Mouse (Mus musculus): ENCODE results near the gene Madcam1. TPM values are rescaled to one million over a fixed set of nuclear protein-coding genes. Genes with fewer than 3 reads are reported as not detected.

Madcam1 gene
- total and polyA plus RNA-seq, 3 experiments: 61.9 to 171 (median 110) TPM

DNA sequence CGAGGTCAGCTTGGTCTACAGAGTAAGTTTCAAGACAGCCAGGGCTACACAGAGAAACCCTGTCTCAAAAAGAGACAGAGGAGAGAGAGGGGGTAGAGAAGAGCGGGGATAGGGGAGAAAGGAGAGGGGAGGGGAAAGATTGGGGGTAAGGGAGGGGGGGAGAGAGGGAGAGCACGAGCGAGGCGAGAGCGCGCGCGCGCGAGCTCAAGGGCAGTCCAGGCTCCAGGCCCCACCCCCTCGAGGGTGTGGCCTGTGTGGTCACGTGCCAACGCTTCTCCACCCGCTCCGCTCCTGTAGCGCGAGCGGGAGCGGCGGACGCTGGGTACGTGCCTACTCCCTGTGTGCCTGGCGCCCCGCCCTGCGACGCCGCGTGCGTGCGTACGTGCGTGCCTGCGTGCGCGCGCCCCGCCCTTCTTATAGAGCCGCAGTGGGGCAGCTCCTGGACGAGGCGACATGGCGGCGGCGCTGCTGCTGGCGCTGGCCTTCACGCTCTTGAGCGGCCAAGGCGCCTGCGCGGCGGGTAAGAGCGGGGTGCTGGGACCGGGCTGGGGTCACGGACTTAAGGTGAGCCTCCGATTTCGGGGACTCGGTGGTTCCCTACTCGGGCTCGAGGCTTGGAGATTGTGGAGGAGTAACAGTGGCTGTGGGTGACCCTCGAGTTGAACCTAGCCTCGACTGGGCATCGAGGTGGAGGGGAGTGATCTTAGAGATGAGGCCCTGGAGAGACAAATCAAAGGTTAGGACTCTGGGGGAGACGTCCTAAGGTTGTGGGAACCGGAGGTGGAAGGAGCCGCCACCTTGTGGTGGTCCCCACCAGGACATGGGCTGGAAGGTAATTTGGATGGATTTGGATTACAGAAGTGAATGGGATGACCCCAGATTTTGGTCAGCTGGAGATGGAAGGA, 40.0 kb downstream of the Madcam1 start, which contains the start of gene Bsg:
Gene Bsg, plus strand, starts transcription at position 427 of the 905 bp plus-strand sequence.
- H3K9me3 ChIP-seq (replicated peaks; ENCODE audit: low read length): no peaks in the 10 kb centered on the region
- dilution Hi-C loops (cut with MboI; ENCODE audit: extremely low pct_ligation_motif_present, extremely low pct_unique_long_range_greater_than_20kb, low sequenced_read_pairs): no loop called here
- H3K9ac ChIP-seq (ENCODE audit: insufficient read depth, low read depth): peak within 1 kb of the TSS; percentile 95
- peaks cover 12 to 36% of the 10 kb centered on the region in 2 experiments for H3K36me3 ChIP-seq (replicated peaks in 1 of 2; ENCODE audit: control insufficient read depth in 1 of 2, insufficient read depth in 1 of 2, low read length in 1 of 2)
- peaks cover 46% of the 10 kb centered on the region for H3K79me2 ChIP-seq (replicated peaks; ENCODE audit: control insufficient read depth, extremely low read depth, insufficient read depth, poor library complexity, severe bottlenecking)
- TF ChIP-seq POLR2A (IDR thresholded peaks at IDR 0.05; ENCODE audit: low read depth, low read length) (peak; percentile 99), EP300 (IDR thresholded peaks at IDR 0.05; ENCODE audit: low read length) (no peak), NRF1 (IDR thresholded peaks at IDR 0.05; ENCODE audit: low read depth, low read length) (peak; percentile 80), USF1 (IDR thresholded peaks at IDR 0.05; ENCODE audit: low read depth, low read length) (peak; percentile 96), IRF4 (IDR thresholded peaks at IDR 0.05; ENCODE audit: low read depth, low read length) (peak; percentile 8; the same call in 1 of the 2 replicates), ZMIZ1 (IDR thresholded peaks at IDR 0.05; ENCODE audit: low read depth, low read length) (peak; percentile 96), MYC (IDR thresholded peaks at IDR 0.05; ENCODE audit: low read depth, low read length) (peak; percentile 53; the same call in 1 of the 2 replicates), SIN3A (IDR thresholded peaks at IDR 0.05; ENCODE audit: low read length) (peak; percentile 45; the same call in 1 of the 2 replicates), ZKSCAN1 (IDR thresholded peaks at IDR 0.05; ENCODE audit: borderline replicate concordance, low read depth, low read length) (no peak), TBP (conservative IDR thresholded peaks at IDR 0.05; ENCODE audit: low read depth, low read length) (0 out of 2 replicates have a peak, but pooled peaks have one; percentile 73), JUN (IDR thresholded peaks at IDR 0.05; ENCODE audit: insufficient read depth, low read depth, low read length) (no peak), PAX5 (IDR thresholded peaks at IDR 0.05; ENCODE audit: low read length) (no peak), MAFK (IDR thresholded peaks at IDR 0.05; ENCODE audit: insufficient replicate concordance, low read length) (no peak), JUND (conservative IDR thresholded peaks at IDR 0.05; ENCODE audit: low read depth, low read length) (no peak), KAT2A (IDR thresholded peaks at IDR 0.05; ENCODE audit: insufficient replicate concordance, low read length) (no peak), POLR2AphosphoS2 (IDR thresholded peaks at IDR 0.05; ENCODE audit: low read depth, low read length) (peak; percentile 88), USF2 (conservative IDR thresholded peaks at IDR 0.05; ENCODE audit: low read depth, low read length) (peak; percentile 92), ELF1 (IDR thresholded peaks at IDR 0.05; ENCODE audit: low read depth, low read length) (peak; percentile 43; the same call in 1 of the 2 replicates), HCFC1 (IDR thresholded peaks at IDR 0.05; ENCODE audit: low read depth, low read length) (peak; percentile 64), UBTF (IDR thresholded peaks at IDR 0.05; ENCODE audit: low read depth, low read length) (no peak), GABPA (IDR thresholded peaks at IDR 0.05; ENCODE audit: insufficient replicate concordance, low read depth, low read length) (no peak), E2F4 (IDR thresholded peaks at IDR 0.05; ENCODE audit: insufficient replicate concordance, low read depth, low read length) (peak; percentile 65; the same call in 1 of the 2 replicates), CTCF (conservative IDR thresholded peaks at IDR 0.05 in 1 of 2, IDR thresholded peaks at IDR 0.05 in 1 of 2; ENCODE audit: low read depth in 2 of 2, low read length in 2 of 2) (peak; percentile 9 to 56; a peak in 2 of 4 replicates), ZNF384 (IDR thresholded peaks at IDR 0.05; ENCODE audit: low read depth, low read length) (no peak), ETS1 (conservative IDR thresholded peaks at IDR 0.05; ENCODE audit: low read depth, low read length) (no peak), NELFE (IDR thresholded peaks at IDR 0.05; ENCODE audit: low read depth, low read length) (peak; percentile 98), RCOR1 (conservative IDR thresholded peaks at IDR 0.05; ENCODE audit: low read depth, low read length) (no peak), MAZ (IDR thresholded peaks at IDR 0.05; ENCODE audit: low read depth, low read length) (peak; percentile 77), RAD21 (IDR thresholded peaks at IDR 0.05; ENCODE audit: low read depth, low read length) (no peak), BHLHE40 (IDR thresholded peaks at IDR 0.05; ENCODE audit: low read depth, low read length) (peak; percentile 92), SMC3 (IDR thresholded peaks at IDR 0.05; ENCODE audit: low read depth, low read length) (peak; percentile 19; the same call in 1 of the 2 replicates), CHD1 (IDR thresholded peaks at IDR 0.05; ENCODE audit: low read depth, low read length) (no peak; the same call in 1 of the 2 replicates), MEF2A (IDR thresholded peaks at IDR 0.05; ENCODE audit: borderline replicate concordance, low read depth, low read length) (no peak), MXI1 (IDR thresholded peaks at IDR 0.05; ENCODE audit: low read depth, low read length) (peak; percentile 65; the same call in 1 of the 2 replicates), MAX (IDR thresholded peaks at IDR 0.05; ENCODE audit: low read length) (peak; percentile 97), ZC3H11A (IDR thresholded peaks at IDR 0.05; ENCODE audit: low read depth, low read length) (no peak), CHD2 (IDR thresholded peaks at IDR 0.05; ENCODE audit: low read length) (no peak), TCF12 (IDR thresholded peaks at IDR 0.05; ENCODE audit: low read depth, low read length) (peak; percentile 92)
- H3K4me2 ChIP-seq (ENCODE audit: insufficient read depth, low read depth, poor library complexity, severe bottlenecking): peak within 1 kb of the TSS; percentile 64
- peaks cover 21 to 33% of the 10 kb centered on the region in 2 experiments for H3K4me1 ChIP-seq (ENCODE audit: control insufficient read depth in 1 of 2, insufficient read depth in 2 of 2)
- in situ Hi-C loops (cut with MboI; ENCODE audit: low pct_ligation_motif_present, low pct_unique_long_range_greater_than_20kb, low sequenced_read_pairs): no loop called here
- H3K4me3 ChIP-seq (replicated peaks in 1 of 3; ENCODE audit: low read depth in 2 of 3, low read length in 2 of 3, poor library complexity in 1 of 3): peak within 1 kb of the TSS; percentile 82 to 94 (median 87)
- no peaks in the 10 kb centered on the region for H3K27me3 ChIP-seq (replicated peaks)
- no peak within 1 kb of the TSS for H3K27ac ChIP-seq (ENCODE audit: insufficient read depth, low read depth)
- peak; percentile 98 for DNase-seq (ENCODE audit: extremely low read depth)
